12 mouse cellular contexts compared by ENCODE assay signal in the genomic region with DNA sequence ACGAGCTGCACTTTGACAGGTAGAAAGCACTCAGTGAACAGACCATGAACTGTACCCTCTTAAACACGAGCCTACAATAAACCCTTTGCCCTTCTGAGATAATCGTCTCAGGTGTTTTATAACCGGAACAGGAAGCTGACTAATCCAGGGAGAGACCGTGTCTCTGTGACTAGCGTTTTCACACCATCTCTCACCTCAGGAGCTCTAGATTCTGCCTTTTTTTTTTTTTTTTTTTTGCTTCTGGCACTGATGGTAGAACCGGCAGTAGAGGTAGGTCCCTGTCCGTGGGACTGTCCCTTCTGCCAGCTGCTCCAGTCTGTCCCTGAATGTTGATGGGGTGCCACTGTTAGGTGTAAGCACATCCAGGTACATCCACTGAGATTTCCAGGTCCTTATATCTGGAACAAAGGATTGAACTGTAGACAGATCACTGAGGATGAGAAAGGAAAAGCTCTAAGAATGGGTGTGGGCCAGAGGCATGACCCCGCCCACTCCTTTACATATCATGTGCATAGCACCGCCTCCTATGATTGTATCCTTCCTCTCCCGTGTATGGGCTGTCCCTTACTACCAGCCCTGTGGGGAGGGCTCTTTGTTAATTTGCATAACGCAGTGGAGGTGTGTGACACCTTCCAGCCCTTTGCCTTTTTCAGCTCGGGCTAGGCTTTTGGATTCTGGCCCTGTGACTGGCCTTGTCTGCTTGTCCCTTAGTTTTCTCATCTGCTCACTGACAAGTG.
DNase-seq lines count a peak whose midpoint lies in the region; ATAC-seq and TF ChIP-seq lines count a peak whose summit lies in the region.
"Had no signal": no experiment of that assay in that cellular context is flagged by ENCODE, and none has a peak within 500 bp of the region (broad histone marks: within the 10 kb centered on the region; RNA-seq: fewer than 3 reads in every experiment).

No protein-coding gene starts in this region.

- H3K4me3 ChIP-seq in lung, embryonic 14.5 days (ENCODE audit: low read depth, low read length), result no peak overlapping the region
- H3K4me3 ChIP-seq in intestine, embryonic 16.5 days (ENCODE audit: low read length), result no peak overlapping the region
- H3K4me3 ChIP-seq in stomach, embryonic 15.5 days (replicated peaks), result no peak overlapping the region
- no peak overlapping the region for H3K4me3 ChIP-seq in heart, embryonic 10.5 days
- H3K4me3 ChIP-seq: kidney, embryonic 15.5 days had no signal

- WGBS in lung, embryonic 14.5 days, result 51% methylated on average over 13 of the region's 13 CpGs
- 40% methylated on average over 13 of the region's 13 CpGs for WGBS in intestine, embryonic 16.5 days
- 46% methylated on average over 13 of the region's 13 CpGs for WGBS in stomach, embryonic 15.5 days
- WGBS in heart, embryonic 10.5 days, result 48% methylated on average over 13 of the region's 13 CpGs

- no peaks in the 10 kb centered on the region for H3K27me3 ChIP-seq in lung, embryonic 14.5 days (ENCODE audit: insufficient read depth, low read length)
- H3K27me3 ChIP-seq in intestine, embryonic 16.5 days (replicated peaks; ENCODE audit: control insufficient read depth, insufficient read depth, low read length), result no peaks in the 10 kb centered on the region
- no peaks in the 10 kb centered on the region for H3K27me3 ChIP-seq in stomach, embryonic 15.5 days (replicated peaks)
- peaks cover 10% of the 10 kb centered on the region for H3K27me3 ChIP-seq in heart, embryonic 10.5 days (ENCODE audit: insufficient read depth, poor library complexity, severe bottlenecking)
- H3K27me3 ChIP-seq: kidney, embryonic 15.5 days had no signal

- H3K36me3 ChIP-seq in lung, embryonic 14.5 days (ENCODE audit: insufficient read depth), result no peaks in the 10 kb centered on the region
- no peaks in the 10 kb centered on the region for H3K36me3 ChIP-seq in intestine, embryonic 16.5 days (ENCODE audit: control insufficient read depth, insufficient read depth, low read length)
- H3K36me3 ChIP-seq in stomach, embryonic 15.5 days, result no peaks in the 10 kb centered on the region
- no peaks in the 10 kb centered on the region for H3K36me3 ChIP-seq in heart, embryonic 10.5 days
- H3K36me3 ChIP-seq: kidney, embryonic 15.5 days had no signal

- no peak overlapping the region for H3K27ac ChIP-seq in lung, embryonic 14.5 days (ENCODE audit: low read depth)
- H3K27ac ChIP-seq in intestine, embryonic 16.5 days (ENCODE audit: low read length), result no peak overlapping the region
- no peak overlapping the region for H3K27ac ChIP-seq in stomach, embryonic 15.5 days
- H3K27ac ChIP-seq in heart, embryonic 10.5 days, result no peak overlapping the region
- H3K27ac ChIP-seq: kidney, embryonic 15.5 days had no signal

- no peak overlapping the region for H3K9ac ChIP-seq in lung, embryonic 14.5 days
- no peak overlapping the region for H3K9ac ChIP-seq in intestine, embryonic 16.5 days (ENCODE audit: low read depth, low read length)
- no peak overlapping the region for H3K9ac ChIP-seq in stomach, embryonic 15.5 days
- H3K9ac ChIP-seq: kidney, embryonic 15.5 days had no signal

- ATAC-seq in lung, embryonic 14.5 days (ENCODE audit: insufficient read depth), result no peak
- peak; percentile 82 for ATAC-seq in intestine, embryonic 16.5 days
- peak; percentile 50; the same call in 1 of the 2 replicates for ATAC-seq in stomach, embryonic 15.5 days (ENCODE audit: insufficient read depth, low FRiP score, low read depth)
- ATAC-seq: forebrain, embryonic 14.5 days had no signal

- no peak overlapping the region for H3K4me2 ChIP-seq in lung, embryonic 14.5 days
- no peak overlapping the region for H3K4me2 ChIP-seq in intestine, embryonic 16.5 days (ENCODE audit: low read depth, low read length)
- H3K4me2 ChIP-seq in stomach, embryonic 15.5 days, result no peak overlapping the region
- H3K4me2 ChIP-seq: kidney, embryonic 15.5 days had no signal

- DNase-seq in lung, embryonic 14.5 days, result peak; percentile 17
- DNase-seq in lung, postnatal 10 days, result no peak
- DNase-seq in R1 (ENCODE audit: low read depth, low spot score), result peak; percentile 72
- no peak for DNase-seq in testis, postnatal 14 days (ENCODE audit: low spot score)
- DNase-seq in gastrocnemius, adult 18-20 months (ENCODE audit: low spot score), result no peak
- DNase-seq in heart, embryonic 10.5 days (ENCODE audit: low spot score), result no peak
- DNase-seq: midbrain, embryonic 14.5 days; right cerebral cortex, postnatal 4 days had no signal

- no peaks in the 10 kb centered on the region for H3K4me1 ChIP-seq in lung, embryonic 14.5 days (ENCODE audit: insufficient read depth)
- H3K4me1 ChIP-seq in intestine, embryonic 16.5 days (ENCODE audit: control insufficient read depth, insufficient read depth, low read length), result no peaks in the 10 kb centered on the region
- no peaks in the 10 kb centered on the region for H3K4me1 ChIP-seq in stomach, embryonic 15.5 days
- H3K4me1 ChIP-seq in heart, embryonic 10.5 days, result peaks cover 11% of the 10 kb centered on the region; the same call in 1 of the 2 replicates
- H3K4me1 ChIP-seq: kidney, embryonic 15.5 days had no signal

- H3K9me3 ChIP-seq in lung, embryonic 14.5 days (ENCODE audit: low read depth, low read length), result no peaks in the 10 kb centered on the region
- H3K9me3 ChIP-seq in intestine, embryonic 16.5 days (ENCODE audit: control insufficient read depth, low read length), result no peaks in the 10 kb centered on the region
- H3K9me3 ChIP-seq in stomach, embryonic 15.5 days, result no peaks in the 10 kb centered on the region
- H3K9me3 ChIP-seq in heart, embryonic 10.5 days, result no peaks in the 10 kb centered on the region
- H3K9me3 ChIP-seq: kidney, embryonic 15.5 days had no signal

- no peak for TF ChIP-seq CTCF in lung, embryonic 14.5 days (IDR thresholded peaks at IDR 0.05; ENCODE audit: low read depth)

Comparison
In these comparisons a context has a peak if more than half of its experiments do, and no peak if none do; other contexts are left out.
1. DNase-seq: peak in lung, embryonic 14.5 days (single experiment) and R1 (single experiment); none in lung, postnatal 10 days (single experiment), testis, postnatal 14 days (single experiment), gastrocnemius, adult 18-20 months (single experiment) and heart, embryonic 10.5 days (single experiment).